Mouse (Mus musculus): ENCODE results near the gene Hsf5.

Hsf5 gene

DNA sequence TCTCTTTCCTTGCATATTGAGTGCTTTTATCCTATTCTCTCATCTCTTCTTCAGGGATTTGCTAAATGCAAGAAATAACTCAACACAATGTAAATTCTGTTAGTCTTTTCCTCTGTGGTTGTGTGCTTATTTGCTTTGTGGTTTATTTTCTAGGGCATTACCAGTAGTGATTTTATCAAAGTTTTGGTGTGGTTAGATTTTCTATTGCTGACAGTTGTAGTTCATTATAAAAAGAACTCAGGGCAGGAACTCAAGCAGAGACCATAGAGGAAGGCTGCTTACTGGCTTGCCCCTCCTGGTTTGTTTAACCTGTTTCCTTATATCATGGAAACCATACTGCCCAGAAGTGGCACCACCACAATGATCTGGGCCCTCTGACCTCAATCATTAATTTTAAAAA lies 25.9 kb downstream of the Hsf5 start:
- DNase-seq: no peak

DNA sequence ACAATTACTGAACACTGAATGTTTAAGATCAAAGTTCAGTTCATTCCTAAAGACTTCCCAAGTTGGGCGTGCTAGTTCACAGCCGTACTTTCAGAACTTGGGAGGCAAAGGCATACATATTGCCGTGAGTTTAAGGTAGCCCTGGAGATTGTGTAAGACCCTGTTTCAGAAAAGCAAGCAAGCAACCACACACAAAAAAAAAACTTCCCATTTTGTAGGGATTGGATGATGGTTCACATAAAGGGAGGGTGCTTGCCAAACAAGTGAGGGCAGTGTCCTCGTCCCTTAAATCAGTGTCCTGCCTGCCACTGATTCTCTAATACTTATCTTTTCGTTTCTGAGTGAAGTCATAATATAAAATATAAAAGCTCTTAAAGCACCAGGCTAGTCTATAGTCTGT lies 37.7 kb downstream of the Hsf5 start:
- DNase-seq: no peak

DNA sequence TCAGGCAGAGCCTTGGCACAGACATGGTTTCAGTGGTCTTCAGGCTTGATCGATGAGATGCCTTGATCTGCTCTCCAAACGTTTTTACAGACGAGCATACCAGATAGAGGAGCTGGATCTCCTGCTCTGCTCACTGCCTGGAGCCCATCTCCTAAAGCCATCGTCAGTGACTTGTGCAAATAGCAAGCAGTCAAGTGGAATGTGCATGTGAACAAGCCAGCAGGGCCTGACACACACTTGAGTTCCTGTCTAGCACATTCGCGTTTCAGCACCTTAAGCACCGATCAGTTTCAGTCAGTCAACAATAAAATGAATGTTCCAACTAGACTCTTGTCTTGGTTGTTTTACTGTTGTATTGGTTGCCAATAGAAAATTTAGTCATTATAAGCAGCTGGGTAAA lies 42.3 kb downstream of the Hsf5 start:
- DNase-seq: no peak

DNA sequence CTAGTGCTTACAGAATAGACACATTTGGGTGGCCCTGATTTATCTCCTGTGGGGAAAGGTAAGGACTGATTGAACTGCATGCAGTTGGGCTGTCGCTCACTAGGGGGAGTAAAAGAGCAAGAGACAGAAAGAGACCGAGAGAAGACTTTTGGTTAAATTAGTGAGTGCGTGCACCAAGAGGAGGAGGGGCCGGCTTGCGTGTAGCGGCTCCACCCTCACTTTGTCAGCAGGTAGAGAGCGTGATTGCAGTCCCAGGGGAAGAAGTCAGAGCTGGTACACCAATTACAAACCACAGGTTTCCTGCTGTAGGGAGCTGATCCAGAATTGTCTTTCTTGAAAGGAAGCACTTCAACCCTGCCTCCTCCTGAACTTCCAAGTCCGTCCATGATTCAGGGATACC lies 45.4 kb downstream of the Hsf5 start, which contains the start of gene Rnf43:
Gene Rnf43, plus strand, starts transcription at position 316 of the 400 bp plus-strand sequence.
- DNase-seq: peak; percentile 94 to 95

DNA sequence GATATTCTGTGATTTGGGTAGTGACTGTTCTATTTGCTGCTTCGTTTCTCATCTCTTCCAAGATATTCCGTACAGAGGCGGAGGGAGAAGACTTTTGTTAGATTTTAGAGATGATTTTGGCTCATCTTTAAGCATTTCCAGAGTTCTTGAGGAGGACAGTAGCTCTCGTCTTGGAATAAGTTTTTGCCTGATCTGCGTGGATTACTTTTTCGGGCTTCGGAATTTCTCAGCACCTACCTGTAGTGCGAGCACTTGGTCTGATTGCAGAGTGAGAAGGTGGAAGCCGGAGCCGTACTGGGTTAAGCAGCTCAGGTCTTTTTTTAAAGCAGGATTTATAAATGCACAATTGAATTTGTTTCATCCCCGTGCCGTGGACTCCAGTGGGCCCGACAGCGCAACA lies 45.9 kb downstream of the Hsf5 start:
- DNase-seq: peak in 1 of 2 experiments; percentile 21

DNA sequence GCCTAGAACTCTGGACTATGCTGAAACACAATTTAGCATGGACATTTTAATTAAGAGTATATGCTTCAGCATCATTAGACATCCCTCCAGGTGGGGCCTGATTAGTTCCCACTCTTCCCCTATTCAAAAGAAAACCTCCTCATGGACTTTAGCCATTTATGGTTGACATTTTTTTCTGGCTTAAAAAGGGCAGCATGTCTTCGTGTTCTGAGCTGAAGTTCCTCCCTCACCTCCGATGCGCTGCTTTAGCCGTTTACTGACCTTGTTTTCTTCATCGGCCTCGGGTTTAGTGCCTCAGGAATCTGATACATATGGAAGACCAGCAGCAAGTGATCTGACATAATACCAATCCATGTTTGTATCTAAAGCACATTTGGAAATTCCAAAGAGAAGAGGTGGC lies 47.0 kb downstream of the Hsf5 start:
- DNase-seq: no peak

DNA sequence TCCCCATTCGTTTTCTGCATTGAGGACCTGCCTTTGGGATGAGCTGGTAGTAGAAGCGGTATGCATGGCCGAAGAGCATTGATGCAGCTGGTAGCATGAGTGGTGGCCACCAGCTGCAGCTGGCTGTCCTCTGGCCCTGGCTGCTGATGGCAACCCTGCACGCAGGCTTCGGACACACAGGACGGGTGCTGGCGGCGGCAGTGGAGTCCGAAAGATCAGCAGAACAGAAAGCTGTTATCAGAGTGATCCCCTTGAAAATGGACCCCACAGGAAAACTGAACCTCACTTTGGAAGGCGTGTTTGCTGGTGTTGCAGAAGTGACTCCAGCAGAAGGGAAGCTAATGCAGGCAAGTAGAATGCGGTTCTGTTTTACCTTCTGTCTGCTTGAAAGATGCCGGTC lies 47.6 kb downstream of the Hsf5 start:
- peak; percentile 18 to 25 for DNase-seq

DNA sequence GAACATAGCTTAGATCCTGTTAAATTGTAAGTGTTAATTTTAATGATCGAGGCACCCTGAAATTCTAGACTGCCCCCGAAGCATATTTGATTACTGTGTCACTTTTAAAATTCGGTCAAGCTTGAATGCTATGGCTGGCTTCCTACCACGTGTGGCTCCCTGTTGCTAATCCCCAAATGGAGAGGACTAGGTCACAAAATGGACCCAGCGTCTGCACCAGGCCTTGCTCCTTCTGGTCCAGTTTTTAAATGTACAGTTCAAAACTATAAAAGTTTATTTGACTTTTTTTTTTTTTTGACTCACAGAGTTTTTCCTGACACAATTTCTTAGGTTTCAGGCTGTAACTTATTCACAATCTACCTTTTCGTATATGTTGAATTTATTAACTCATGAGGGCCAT lies 48.3 kb downstream of the Hsf5 start:
- DNase-seq: peak in 1 of 2 experiments; percentile 23

DNA sequence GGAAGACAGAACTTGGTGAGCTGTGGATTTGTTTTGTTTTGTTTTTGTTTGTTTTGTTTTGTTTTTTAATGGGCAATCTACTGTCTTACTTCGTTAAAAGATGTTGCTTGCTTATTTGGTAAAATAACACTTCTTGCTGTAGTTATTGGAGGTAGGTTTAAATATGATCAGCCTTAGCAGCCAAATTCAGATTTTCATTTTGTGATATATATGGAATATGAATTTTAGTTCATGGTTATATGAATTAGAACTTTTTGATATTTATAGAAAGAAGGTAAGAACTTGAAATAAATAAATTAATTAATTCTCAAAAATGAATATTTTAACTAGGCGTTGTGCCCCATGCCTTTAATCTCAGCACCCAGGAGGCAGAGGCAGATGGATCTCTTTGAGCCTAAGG lies 48.7 kb downstream of the Hsf5 start:
- DNase-seq: no peak

DNA sequence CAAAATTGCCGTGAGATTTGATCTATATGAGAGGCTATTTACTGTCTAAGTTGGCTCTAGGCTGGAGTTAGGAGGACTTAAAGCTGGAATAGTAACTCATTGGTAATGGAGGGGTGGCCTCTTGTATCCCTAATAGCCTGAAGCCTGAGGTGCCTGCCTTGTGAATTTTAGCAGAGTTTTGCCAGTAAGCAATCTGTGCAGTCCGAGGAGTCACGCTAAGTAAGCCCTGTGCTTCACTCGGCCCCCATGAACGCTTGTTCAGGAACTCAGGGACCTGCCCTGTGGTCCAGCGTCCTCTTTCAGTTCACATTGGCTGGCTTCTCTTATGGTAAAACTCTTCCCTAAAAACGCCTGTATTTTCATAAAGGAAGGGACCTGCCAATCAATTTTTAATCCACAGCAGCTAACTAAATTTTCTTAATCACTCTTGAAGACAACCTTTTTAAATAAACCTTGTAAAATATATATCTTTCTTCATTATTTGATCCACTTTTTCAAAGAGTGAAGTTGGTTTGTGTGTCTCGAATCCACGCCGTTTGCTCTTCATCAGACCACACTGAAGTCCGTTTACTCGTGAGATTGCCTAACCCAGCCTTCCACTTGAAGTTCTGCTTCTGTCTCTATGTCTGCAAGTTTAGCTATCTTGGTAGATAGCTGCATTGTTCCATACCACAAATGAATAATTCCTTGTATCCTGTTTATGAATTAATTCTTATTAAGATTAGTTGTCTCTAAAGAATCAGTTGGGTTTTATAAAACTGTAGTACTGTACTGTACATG lies 49.5 kb downstream of the Hsf5 start:
- DNase-seq: peak in 1 of 2 experiments; percentile 9

DNA sequence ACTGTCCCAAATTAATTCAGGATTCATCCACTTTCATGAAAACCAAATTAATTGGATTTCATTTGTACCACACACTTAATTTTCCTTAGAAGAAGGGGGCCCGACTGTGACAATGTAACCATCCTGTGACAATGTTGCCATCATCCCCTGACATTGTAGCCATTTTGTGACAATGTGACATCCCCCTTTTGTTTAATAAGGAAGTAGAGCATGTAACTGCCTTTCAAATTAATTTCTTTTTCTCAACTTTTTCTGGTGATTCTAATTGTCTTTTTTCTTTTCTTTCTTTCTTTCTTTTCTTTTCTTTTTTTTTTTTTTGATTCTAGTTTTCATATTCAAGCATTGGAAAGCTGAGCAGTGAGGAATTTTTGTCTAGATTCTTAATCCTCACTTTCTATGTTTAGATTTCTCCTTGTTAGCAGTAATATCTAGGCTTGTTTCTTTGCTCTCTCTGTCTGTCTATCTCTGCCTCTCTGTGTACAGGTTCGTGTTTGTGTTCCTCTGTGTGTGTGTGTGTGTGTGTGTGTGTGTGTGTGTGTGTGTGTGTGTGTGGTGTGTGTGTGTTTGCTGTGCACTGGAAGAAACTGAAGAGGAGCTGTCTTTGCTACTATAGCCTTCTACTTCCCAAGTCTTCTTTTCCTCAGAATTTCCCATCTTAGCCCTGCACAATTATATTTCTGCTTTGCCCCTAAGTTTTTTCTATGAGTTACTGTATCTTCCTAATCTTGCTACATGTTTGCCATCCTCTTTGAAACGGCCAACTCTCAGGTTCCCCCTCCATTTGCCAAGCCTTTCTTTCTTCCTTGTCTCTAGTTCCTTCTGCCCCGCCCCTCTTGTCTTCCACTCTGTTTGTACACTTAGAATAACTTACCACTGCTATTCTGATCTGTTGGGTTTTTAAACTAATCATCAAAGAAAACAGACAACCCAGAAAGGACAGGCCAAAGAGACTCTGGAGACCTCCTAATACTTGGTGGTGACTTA lies 50.4 kb downstream of the Hsf5 start:
- DNase-seq: no peak

DNA sequence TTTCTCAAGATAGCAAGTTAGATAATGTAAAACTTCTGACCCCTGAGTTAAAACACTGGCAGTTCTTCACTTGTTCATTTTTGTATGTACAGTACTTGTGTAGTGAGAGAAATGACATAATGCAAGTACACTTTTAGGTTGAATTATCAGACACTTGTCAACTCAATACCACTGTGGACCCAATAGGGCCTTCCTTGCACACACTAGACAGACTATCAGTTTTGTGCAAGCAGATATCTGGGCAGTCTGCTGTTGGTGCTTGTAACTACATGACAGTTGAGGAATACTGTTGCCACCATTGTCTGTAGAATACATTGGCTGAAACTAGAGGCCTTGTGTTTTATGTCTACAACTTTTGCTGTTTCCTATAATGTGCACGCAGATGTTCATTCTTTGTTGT lies 56.3 kb downstream of the Hsf5 start:
- no peak for DNase-seq

DNA sequence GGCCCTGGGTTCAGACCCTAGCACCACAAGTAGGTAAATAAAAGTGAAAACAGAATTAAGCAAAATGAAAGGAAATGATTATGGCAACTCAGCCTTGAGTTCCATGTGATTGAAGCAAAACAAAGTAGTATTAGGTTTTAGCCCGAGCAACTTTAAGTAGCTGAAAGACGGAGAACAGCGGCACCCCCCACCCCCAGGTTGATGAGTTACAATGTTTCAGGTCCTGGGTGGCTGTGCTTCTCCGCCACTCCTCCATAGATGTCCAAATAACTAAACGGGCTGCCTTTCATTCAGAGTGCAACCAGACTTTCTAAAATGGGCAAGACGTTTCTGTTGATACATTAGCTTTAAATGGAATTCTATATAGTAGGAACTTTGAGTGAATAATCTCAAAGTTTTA lies 58.6 kb downstream of the Hsf5 start:
- DNase-seq: no peak

DNA sequence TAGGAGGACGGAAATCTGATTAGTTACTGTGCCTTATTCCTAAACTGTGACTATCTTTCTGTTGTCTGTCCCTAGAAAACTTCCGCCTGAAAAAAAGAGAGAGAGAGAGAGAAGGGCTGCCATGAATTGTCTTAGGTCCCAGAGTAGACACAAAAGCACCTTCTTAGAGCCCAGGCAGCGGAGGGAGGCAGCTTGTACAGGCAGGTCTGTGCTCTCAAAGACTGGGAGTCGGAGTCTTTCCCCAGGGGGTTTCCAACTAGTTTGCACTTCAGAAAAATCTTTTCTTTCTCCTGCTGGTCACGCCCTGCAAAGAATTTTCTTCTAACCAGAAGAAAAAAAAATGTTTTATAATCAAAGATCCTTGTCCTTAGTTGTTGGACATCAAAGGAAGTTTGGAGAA lies 60.8 kb downstream of the Hsf5 start:
- no peak for DNase-seq

DNA sequence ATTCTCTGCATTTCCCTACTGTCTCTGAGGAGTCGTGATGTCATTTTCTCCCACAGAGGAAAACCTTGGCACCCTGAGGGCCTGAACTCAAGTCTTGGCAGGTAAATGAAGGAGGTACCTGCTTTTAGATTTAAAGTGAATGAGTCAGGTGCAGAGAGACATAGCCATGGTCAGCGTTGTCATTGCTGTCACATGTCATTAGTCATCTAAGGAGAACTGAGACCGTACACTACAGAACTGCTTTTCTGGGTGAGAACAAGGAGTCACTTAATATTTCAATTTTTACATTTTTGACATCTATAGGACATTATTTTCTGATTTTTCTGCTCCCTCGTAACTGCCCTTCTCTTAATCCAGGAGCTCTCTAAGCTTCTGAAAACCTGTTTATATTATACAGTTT lies 61.6 kb downstream of the Hsf5 start:
- DNase-seq: no peak

DNA sequence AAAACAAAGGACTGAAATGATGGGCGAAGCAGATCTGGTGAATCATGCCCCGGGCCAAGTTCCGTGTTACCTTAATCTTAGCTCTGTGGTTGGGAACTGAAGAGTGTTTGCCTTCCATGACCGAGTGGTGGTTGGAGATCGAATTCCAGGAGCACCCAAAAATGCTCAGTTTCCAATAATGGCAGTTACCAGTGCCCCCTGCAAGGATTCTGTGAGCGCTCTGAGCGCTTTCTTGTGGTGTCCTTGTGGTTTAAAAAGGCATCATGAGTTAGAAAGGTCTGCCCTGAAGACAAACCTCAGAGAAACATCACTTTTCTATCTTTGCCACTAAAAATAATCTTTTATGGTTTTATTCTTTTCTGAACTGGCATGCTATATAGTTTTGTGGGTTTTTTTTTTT lies 62.0 kb downstream of the Hsf5 start:
- DNase-seq: no peak

DNA sequence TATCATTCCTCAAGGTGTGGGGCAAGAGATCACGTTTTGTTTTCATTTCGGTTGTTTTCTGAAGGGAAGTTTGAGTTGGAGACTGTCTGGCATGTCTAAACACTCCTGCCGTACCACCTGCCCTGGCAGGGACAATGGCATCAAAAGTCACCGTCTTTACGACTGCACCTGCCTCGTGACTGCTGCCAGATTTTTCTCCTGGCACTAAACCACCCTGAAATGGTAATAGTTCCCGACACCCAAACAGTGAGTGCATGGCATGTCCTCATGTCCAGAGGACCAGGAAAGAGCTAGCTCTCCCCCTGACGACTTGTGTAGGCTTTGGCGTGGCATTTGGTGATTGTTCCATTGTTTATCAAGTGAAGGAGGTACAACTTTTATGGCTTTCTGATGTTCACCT lies 63.8 kb downstream of the Hsf5 start:
- no peak for DNase-seq

DNA sequence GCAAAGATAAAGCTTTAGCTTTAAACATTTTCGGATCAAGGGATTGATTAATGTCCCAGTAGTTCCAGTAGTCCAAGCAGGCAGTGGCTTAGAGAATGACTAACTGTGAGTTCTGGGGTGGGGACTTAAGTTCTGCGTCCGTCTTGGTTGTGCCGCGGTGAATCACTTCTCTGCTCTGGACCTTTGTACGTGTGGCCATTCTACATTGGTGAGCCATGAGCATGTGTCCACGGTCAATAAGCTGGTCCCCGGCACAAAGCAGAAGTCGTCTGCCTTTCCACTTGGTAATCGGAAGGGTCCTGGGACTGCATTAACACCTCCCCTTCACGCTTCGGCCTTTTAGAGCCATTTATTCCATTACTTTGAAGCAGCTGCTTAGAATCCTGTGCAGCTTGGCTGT lies 65.1 kb downstream of the Hsf5 start:
- no peak for DNase-seq

DNA sequence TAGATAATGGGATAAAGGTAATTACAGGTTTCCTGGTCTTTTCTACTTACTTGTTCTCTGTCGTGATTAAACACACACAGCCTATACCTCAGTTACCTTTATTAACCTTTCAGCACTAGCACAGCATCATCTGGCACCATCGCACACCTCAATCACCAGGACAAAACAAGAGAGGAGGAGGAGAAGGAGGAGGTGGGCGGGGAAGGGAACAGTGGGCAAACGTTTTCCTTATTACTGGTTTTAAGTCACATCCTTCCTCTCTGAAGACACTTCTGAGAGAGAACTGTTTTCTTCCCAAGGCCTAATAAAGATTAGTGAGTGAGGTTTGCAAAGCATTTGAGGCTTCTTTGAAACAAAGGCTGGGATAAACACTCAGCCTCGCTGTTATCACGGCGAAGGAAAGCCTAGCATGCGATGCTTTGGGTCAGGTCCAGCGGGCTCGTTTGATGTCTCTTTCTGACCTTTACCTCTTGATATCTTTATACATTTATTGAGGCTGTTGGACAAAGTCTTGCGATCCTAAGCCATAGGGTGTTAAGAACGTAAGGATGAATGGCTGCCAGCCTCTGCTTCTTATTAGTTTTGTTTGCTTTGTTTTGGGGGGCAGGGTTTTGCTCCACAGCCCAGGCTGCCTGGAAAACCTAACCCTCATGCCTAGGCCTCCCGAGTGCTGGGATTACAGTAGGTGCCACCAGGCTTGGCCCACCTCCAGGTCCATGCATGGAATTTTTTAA lies 66.0 kb downstream of the Hsf5 start:
- DNase-seq: no peak

DNA sequence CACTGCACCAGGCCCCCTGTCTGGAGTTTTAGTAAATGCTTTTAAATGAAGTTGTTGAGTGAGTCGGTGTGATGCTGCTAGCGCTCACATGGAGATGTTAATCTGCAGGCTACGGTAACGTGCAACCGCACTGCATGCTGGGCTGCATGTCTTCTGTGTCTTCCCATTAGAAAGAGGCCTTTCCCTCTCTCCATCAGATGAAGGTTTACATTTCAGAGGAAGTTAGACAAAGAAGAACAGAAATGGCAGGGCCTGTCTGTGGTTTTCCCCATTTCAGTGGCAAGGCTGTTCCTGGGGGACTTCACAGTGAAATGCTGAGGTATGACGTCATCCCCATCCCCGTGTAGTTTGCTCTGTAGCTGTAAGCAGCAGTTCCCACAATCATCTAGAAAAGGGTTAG lies 69.4 kb downstream of the Hsf5 start:
- DNase-seq: no peak

DNA sequence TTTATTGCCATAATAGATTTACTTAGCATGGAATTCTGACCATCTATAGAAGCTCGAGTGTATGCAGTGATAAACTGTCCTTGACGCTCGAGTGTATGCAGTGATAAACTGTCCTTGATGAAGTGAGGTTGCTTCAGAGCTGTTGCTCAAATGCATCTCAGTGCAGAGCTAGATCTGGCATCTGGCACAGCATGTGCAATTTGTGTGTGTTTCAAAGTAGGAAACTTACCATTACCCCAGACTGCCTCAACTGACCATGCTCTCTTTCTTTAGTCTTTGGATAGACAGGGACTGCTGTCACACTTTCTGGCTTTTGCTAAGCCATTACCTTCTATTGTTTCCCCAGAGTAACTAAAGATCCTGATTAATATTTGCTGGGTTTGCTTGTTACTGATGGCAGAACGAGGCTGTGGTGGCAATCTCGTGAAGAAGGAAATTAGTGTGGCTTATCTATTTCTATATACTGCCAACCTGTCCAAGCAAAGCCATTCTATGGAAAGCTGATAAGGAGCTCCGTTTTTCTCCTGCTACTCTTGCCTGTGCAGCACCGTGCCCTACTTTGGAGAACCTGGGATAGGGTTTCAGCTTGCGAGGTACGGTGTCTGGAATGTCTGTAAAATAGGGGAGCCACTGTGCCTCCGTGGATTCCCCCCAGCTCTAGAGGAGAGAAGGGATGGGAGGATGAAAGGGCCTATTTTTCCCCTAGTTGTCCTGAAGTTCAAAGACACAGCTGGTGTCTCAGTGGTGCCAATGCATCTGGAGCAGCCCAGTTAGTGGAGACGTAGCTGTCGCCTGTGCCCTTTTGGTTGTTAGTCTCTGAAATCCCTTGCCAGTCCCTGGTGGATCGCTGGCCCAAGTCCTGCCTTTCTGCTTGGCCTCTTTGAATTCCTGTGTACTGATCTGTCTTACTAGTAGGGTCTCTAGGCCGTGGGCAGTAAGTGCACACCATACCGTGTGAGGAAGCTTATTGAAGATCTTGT lies 70.6 kb downstream of the Hsf5 start:
- DNase-seq: no peak
